8 mouse cellular contexts compared by ENCODE assay signal in the genomic region with DNA sequence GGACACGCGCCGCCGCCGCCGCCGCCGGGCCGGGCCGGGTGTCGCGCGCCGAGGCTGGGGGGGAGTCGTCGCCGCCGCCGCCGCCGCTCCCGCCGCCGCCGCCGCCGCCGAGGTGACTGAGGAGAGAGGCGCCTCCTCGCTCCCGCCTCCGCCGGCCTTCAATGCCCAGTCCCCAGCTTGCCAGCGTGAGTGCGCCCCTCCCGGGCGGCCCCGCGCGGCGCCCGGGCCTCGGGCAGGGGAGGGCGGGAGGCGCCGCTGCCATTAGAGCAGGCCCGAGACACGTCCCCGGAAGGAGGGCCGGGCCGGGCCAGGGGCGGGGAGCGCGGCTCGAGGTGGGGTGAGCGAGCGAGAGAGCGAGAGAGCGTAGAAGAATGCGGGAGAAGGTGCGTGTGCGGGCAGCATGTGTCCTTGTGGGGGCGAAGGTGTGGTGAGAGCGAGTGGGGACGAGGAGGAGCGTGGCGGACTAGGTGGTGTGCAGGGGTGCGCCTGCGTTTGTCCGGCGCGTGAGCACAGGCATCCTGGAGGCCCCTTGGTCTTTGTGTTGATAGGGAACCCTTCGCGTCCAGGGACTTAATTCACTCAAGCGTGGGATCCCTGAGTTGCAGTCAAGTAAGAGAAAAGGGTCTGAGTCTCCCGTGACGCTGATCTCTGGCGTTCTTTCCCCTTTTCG. TPM values are rescaled to one million over a fixed set of nuclear protein-coding genes. Genes with fewer than 3 reads are reported as not detected.
DNase-seq lines count a peak whose midpoint lies in the region; ATAC-seq and TF ChIP-seq lines count a peak whose summit lies in the region.

No protein-coding gene starts in this region.

- intact Hi-C loops in heart, postnatal 36 days (cut with DNase I) = loop anchor here (5.0 kb wide), 1 partner anchor 57 kb away; no protein-coding TSS in a partner anchor

- peak overlapping the region; percentile 94 for H3K4me3 ChIP-seq in ES-Bruce4 (ENCODE audit: low read depth, low read length)
- H3K4me3 ChIP-seq in forebrain, embryonic 15.5 days = peak overlapping the region; percentile 96
- peak overlapping the region; percentile 72 for H3K4me3 ChIP-seq in lung, embryonic 15.5 days

- H3K4me1 ChIP-seq in ES-Bruce4 (ENCODE audit: control insufficient read depth, insufficient read depth, low read length) = peaks cover 2% of the 10 kb centered on the region
- peaks cover 23% of the 10 kb centered on the region for H3K4me1 ChIP-seq in forebrain, embryonic 15.5 days
- peaks cover 53% of the 10 kb centered on the region for H3K4me1 ChIP-seq in lung, embryonic 15.5 days

- H3K4me2 ChIP-seq in forebrain, embryonic 15.5 days (replicated peaks) = peak overlapping the region; percentile 76
- H3K4me2 ChIP-seq in lung, embryonic 15.5 days = peak overlapping the region; percentile 56

- H3K27me3 ChIP-seq in ES-Bruce4 (ENCODE audit: control insufficient read depth, insufficient read depth, low read length, poor library complexity, severe bottlenecking) = no peaks in the 10 kb centered on the region
- no peaks in the 10 kb centered on the region for H3K27me3 ChIP-seq in forebrain, embryonic 15.5 days
- no peaks in the 10 kb centered on the region for H3K27me3 ChIP-seq in lung, embryonic 15.5 days

- peak overlapping the region; percentile 80 for H3K27ac ChIP-seq in ES-Bruce4 (ENCODE audit: insufficient read depth, low read length)
- peak overlapping the region; percentile 92 for H3K27ac ChIP-seq in forebrain, embryonic 15.5 days (replicated peaks)
- peak overlapping the region; percentile 96 for H3K27ac ChIP-seq in lung, embryonic 15.5 days

- no peaks in the 10 kb centered on the region for H3K9me3 ChIP-seq in ES-Bruce4 (replicated peaks; ENCODE audit: control insufficient read depth, insufficient read depth, low read length, poor library complexity, severe bottlenecking)
- no peaks in the 10 kb centered on the region for H3K9me3 ChIP-seq in forebrain, embryonic 15.5 days
- no peaks in the 10 kb centered on the region for H3K9me3 ChIP-seq in lung, embryonic 15.5 days

- no peak for TF ChIP-seq POLR2A in ES-Bruce4 (IDR thresholded peaks at IDR 0.05; ENCODE audit: insufficient read depth, low read length)

- no peak for TF ChIP-seq EP300 in ES-Bruce4 (IDR thresholded peaks at IDR 0.05; ENCODE audit: insufficient read depth, low read depth, low read length)

- peak; percentile 91 for ATAC-seq in forebrain, embryonic 15.5 days (replicated peaks)
- peak; percentile 85 for ATAC-seq in lung, embryonic 15.5 days (ENCODE audit: borderline replicate concordance, extremely low read depth, low FRiP score, low TSS enrichment)
- ATAC-seq in neutrophil, adult 5-6 weeks (ENCODE audit: extremely low read depth, insufficient number of reproducible peaks, low FRiP score, poor library complexity, severe bottlenecking) = peak; percentile 40

- TF ChIP-seq CTCF in ES-Bruce4 (IDR thresholded peaks at IDR 0.05; ENCODE audit: low read depth, low read length) = no peak

- WGBS in forebrain, embryonic 15.5 days = under 1% methylated on average over 63 of the region's 79 CpGs
- under 1% methylated on average over 53 of the region's 79 CpGs for WGBS in lung, embryonic 15.5 days

- DNase-seq in cerebellum, adult 11-12 months = peak; percentile 74
- DNase-seq in heart, postnatal 36 days = peak; percentile 74 to 86
- peak; percentile 32 to 49 for DNase-seq in layer of hippocampus, adult 8-10 months (ENCODE audit: low spot score in 2 of 2)
- DNase-seq in testis, postnatal 14 days (ENCODE audit: low spot score) = peak; percentile 85

- H3K36me3 ChIP-seq in ES-Bruce4 (ENCODE audit: control insufficient read depth, insufficient read depth, low read length, poor library complexity, severe bottlenecking) = no peaks in the 10 kb centered on the region
- no peaks in the 10 kb centered on the region for H3K36me3 ChIP-seq in forebrain, embryonic 15.5 days
- no peaks in the 10 kb centered on the region for H3K36me3 ChIP-seq in lung, embryonic 15.5 days

- H3K9ac ChIP-seq in ES-Bruce4 (ENCODE audit: low read depth, poor library complexity, severe bottlenecking) = peak overlapping the region; percentile 96
- peak overlapping the region; percentile 92 for H3K9ac ChIP-seq in forebrain, embryonic 15.5 days (replicated peaks)
- H3K9ac ChIP-seq in lung, embryonic 15.5 days = peak overlapping the region; percentile 81

RNA-seq across cellular contexts. Expression of gene Ptp4a2, which starts 9.5 kb away (rescaled TPM):
- 407 and 414 TPM in 2 replicates for polyA plus RNA-seq in ES-Bruce4 (2011; ENCODE audit: insufficient read depth, insufficient read length, low read depth, missing spikeins)
- 315 and 320 TPM in 2 replicates for polyA plus RNA-seq in forebrain, embryonic 15.5 days (2015; fragmentation: Nextera tagmentation; extraction: Ambion mirVana)
- 100 to 1,000 TPM; 203 to 210 TPM for total RNA-seq in heart, postnatal 36 days (2021)
- total RNA-seq in layer of hippocampus, adult 8-10 months (2022) = 100 to 1,000 TPM; 138 to 173 (median 144) TPM
- polyA plus RNA-seq in lung, embryonic 15.5 days (2015; fragmentation: Nextera tagmentation; extraction: Ambion mirVana) = 353 and 378 TPM in 2 replicates
- 328 and 348 TPM in 2 replicates for total RNA-seq in neutrophil, adult 5-6 weeks (2017)

Comparison
In these comparisons a context has a peak if more than half of its experiments do, and no peak if none do; other contexts are left out.
1. Peak in every context shown above with its lines: DNase-seq, ATAC-seq, H3K4me3 ChIP-seq and H3K27ac ChIP-seq.
2. ATAC-seq: peak in every context shown above with its lines; median percentile 91 in forebrain, embryonic 15.5 days; 85 in lung, embryonic 15.5 days; 40 in neutrophil, adult 5-6 weeks.